Mouse (Mus musculus) activated CD4-positive, CD25-positive, alpha-beta regulatory T cell, adult 4 months (primary cell): Measurements from ENCODE around the gene Adprh. TPM values are rescaled to one million over a fixed set of nuclear protein-coding genes. Genes with fewer than 3 reads are reported as not detected.
"Not testable (repeated sequence)": the region's sequence is repeated elsewhere in the genome, so short reads cannot be mapped to it uniquely, and the experiment has no call there.

ENCODE experiments used
- ATAC-seq: one replicate; pipeline ENCODE4 v1.8.0; 2017
- polyA plus RNA-seq, 2 experiments: library from polyadenylated mRNA; unstranded; fragments of 100-300 nt; shearing (Covaris generic); gene quantifications; one replicate each; pipeline ENCODE4 v1.2.1; 2017

The Adprh gene
- polyA plus RNA-seq, 2 experiments from 2014 or later = 47.4 to 51.6 TPM

GRCm38 (mm10) chr16:38466089-38466488, 13.6 kb upstream of the Adprh start:
- ATAC-seq = no peak

- no peak for ATAC-seq
These were observed 10.8 kb upstream of the Adprh start for GRCm38 (mm10) chr16:38463305-38463704.

- no peak for ATAC-seq
These were observed 9.7 kb upstream of the Adprh start for GRCm38 (mm10) chr16:38462161-38462560.

- ATAC-seq = no peak
These were observed 9.2 kb upstream of the Adprh start for GRCm38 (mm10) chr16:38461749-38462148.

- ATAC-seq = no peak
These were observed 7.5 kb upstream of the Adprh start for GRCm38 (mm10) chr16:38459990-38460389.

GRCm38 (mm10) chr16:38458600-38459280, 6.2 kb upstream of the Adprh start:
- peak; percentile 43 for ATAC-seq

- ATAC-seq = no peak
These were observed 4.5 kb upstream of the Adprh start for GRCm38 (mm10) chr16:38456812-38457567.

- no peak for ATAC-seq
These were observed 3.3 kb upstream of the Adprh start, which contains the start of gene Cd80 for GRCm38 (mm10) chr16:38455511-38456418. Gene Cd80 (plus strand): TSS chr16:38455561.

- no peak for ATAC-seq
These were observed 2.2 kb upstream of the Adprh start for GRCm38 (mm10) chr16:38454533-38455254.

- ATAC-seq = no peak
These were observed 1.4 kb upstream of the Adprh start for GRCm38 (mm10) chr16:38453952-38454351.

GRCm38 (mm10) chr16:38453203-38453553, 675 bp upstream of the Adprh start:
- no peak for ATAC-seq

GRCm38 (mm10) chr16:38451421-38452205, 890 bp downstream of the Adprh start:
- ATAC-seq = no peak

GRCm38 (mm10) chr16:38450707-38451106, 1.8 kb downstream of the Adprh start:
- ATAC-seq = no peak

GRCm38 (mm10) chr16:38448458-38448857, 4.0 kb downstream of the Adprh start:
- ATAC-seq = no peak

- ATAC-seq = no peak
These were observed 5.1 kb downstream of the Adprh start for GRCm38 (mm10) chr16:38447366-38447765.

GRCm38 (mm10) chr16:38446141-38446540, 6.4 kb downstream of the Adprh start:
- not testable (repeated sequence) for ATAC-seq

- ATAC-seq = no peak
These were observed 6.9 kb downstream of the Adprh start for GRCm38 (mm10) chr16:38445576-38445975.

- ATAC-seq = no peak
These were observed 7.5 kb downstream of the Adprh start for GRCm38 (mm10) chr16:38445046-38445445.

- ATAC-seq = no peak
These were observed 8.6 kb downstream of the Adprh start for GRCm38 (mm10) chr16:38443721-38444464.

GRCm38 (mm10) chr16:38442216-38442615, 10.3 kb downstream of the Adprh start:
- ATAC-seq = no peak

- no peak for ATAC-seq
These were observed 10.9 kb downstream of the Adprh start for GRCm38 (mm10) chr16:38441611-38442010.
